Mouse (Mus musculus) thymus, postnatal 0 days (tissue): ENCODE data around the gene Eps15l1. TPM values are rescaled to one million over a fixed set of nuclear protein-coding genes. Genes with fewer than 3 reads are reported as not detected.
A peak's percentile ranks its signal among the peaks of the same experiment; 100 is the strongest.

Source experiments
- DNase-seq: peaks from one replicate; pipeline ENCODE4 v3.0.0-alpha.2; 2015; ENCODE audit warnings: low spot score
- polyA plus RNA-seq: library from polyadenylated mRNA; unstranded; fragments of >200 nt; fragmentation: Nextera tagmentation; extraction: Ambion mirVana; gene quantifications from 2 replicates; pipeline ENCODE4 v1.2.1, GENCODE M21; 2015

The Eps15l1 gene
- 35.3 and 35.9 TPM in 2 replicates for polyA plus RNA-seq

DNA sequence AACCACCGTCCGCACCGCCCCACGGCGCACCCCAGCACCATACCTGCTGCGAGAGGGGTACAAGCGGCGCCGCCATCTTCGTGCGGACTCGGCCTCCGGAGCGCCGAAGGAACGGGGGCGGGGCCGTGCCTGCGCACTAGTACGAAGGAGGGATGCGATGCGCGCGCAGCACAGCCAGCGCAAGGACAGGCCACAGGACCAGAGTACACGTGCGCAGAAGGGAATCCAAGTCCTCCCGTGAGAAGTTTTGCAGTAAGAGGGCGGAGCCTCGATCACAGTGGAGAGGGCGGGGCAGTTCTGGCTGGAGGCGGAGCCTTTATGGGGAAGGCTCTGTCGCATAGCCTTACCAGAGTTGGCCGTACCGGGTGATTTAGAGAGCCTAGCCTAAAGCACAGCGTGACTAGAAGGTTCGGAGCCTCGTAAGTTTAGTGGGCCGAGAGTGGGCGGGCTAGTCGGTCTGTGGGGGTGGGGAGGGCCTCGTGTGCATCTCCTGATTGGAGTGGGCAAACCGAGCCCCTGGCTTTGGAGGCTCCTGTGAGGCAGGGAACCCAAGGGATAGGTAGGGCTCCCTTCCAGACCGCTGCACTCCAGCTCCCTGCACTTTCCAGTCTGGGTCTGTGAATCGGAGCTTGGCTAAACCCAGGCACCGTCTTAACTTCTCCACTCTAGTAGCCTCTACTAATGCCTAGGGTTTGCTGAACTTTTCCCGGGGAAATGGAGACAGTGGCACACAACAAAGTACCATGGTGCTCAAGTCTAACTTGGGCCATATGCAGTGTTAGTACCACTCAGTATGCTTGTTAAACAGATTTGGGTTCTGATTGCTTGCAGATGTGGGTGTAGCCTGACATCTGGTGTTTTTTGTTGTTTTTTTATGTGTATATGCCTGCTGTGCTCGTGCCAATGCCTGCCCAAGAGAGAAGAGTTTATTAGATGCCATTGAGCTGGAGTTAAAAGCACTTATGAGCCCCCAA is at the start of gene Eps15l1:
TSS of gene Eps15l1 (minus strand) at position 99 of the 974 bp plus-strand sequence.
- DNase-seq: peak; percentile 99

DNA sequence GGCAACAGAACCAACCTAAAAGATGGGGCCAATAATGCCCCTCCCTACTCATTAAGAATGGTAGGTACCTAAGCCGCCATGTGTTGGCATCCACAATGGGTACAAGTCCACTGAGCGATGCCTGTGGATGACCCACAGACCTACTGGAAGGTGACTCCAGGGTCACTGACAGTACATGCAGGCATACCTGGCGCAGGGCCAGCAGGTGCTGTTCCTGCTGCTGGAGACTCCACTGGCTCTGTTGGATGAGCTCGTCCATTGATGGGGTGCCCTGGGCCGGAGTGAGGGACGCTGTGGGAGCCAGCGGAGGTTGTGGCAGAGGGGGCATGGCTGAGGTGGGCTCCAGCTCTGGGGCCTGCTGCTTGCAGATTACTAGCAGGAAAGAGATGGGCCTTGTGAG is 49.4 kb upstream of the Eps15l1 start:
- no peak for DNase-seq

- DNase-seq: no peak
Measured at GRCm38 (mm10) chr8:72469984-72470383, 48.7 kb upstream of the Eps15l1 start.

- no peak for DNase-seq
Measured at GRCm38 (mm10) chr8:72469243-72469642, 48.0 kb upstream of the Eps15l1 start.

- DNase-seq: no peak
Measured at GRCm38 (mm10) chr8:72464211-72464610, 43.0 kb upstream of the Eps15l1 start.

DNA sequence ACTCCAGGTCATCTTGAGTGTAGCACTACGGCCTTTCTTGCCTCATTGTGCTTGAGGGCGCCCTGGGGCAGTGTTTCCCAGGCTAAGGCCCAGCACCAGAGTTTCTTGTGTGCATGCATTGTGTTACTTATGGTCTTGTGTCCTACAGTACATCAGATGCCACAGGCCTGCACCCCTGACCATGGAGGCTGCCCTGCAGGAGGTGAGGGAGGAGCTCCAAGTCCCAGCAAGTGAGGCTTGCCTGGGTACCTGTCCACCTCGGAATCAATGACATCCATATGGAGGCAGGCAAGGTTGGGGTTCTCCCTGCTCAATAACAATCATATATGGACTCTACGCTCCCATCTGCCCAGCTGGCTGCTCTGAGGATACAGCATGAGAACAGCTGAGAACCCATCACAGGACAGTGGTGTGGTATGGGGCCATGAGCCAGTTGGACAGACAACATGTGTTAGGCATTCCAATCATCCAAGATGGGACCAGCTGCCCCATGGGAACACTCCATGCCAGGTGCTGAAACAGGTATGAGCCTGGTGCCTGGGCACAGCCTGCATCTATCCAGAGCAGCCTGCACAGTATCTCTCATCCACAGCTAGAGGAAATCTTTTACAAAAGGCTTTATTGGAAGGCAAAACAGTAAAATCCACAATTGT is 38.7 kb upstream of the Eps15l1 start:
- DNase-seq: no peak

DNA sequence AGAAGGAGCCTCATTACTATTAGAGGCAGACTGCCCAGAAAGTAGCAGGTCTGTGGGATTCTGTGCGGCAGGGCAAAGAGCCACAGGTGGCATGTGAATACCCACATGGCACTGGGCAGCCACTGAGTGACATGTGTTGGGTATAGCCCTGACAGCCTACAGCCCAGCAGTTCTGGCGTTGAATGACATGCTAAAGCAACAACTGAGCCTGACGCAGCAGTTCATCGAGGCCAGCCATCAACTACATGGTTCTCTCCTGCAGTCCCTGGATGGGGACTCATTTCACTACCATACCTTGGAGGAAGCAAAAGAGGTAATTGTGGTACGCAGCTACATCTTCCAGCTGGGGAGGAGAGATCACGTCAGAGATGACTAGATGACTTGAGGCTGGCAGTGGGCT is 37.2 kb upstream of the Eps15l1 start:
- no peak for DNase-seq

DNA sequence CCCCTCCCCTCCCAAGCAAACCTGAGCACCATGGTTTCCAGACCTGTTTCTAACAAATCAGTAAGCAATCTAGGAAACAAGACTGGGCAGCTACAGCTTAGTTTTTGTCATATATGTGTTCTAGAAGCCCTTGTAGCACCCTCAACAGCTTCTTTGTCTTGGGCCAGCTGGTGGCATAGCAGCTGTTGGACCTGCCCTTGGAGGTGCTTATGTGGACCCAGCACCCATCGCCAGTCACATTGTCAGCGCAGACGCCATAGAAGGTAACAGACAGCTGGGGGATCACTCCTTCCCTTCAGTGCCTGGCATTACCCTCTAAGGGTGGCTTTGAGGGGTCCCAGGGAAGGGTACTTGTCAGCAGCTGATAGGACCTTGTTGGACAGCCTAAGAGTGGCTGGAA is 36.5 kb upstream of the Eps15l1 start:
- no peak for DNase-seq

GRCm38 (mm10) chr8:72455317-72455716 is 34.1 kb upstream of the Eps15l1 start:
- DNase-seq: no peak

DNA sequence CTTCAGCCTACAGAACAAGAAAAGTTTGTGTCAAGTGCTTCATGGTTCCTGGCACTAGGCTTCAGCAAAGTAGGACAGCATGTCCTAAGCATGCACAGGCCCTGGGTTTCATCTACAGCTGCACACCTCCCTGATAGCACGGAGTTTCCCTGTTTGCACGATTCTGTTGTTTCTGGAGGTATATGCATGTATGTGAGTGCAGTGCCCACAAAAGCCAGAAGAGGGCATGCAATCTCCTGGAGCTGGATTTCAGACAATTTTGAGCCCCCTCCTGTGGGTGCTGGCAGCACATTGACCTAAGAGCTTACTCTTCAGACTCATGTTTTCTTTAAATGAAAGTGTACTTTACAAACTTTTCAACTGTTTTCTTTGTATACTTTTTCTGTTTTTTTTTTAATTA is 32.6 kb upstream of the Eps15l1 start:
- no peak for DNase-seq

GRCm38 (mm10) chr8:72451516-72451915 is 30.3 kb upstream of the Eps15l1 start:
- DNase-seq: no peak

DNA sequence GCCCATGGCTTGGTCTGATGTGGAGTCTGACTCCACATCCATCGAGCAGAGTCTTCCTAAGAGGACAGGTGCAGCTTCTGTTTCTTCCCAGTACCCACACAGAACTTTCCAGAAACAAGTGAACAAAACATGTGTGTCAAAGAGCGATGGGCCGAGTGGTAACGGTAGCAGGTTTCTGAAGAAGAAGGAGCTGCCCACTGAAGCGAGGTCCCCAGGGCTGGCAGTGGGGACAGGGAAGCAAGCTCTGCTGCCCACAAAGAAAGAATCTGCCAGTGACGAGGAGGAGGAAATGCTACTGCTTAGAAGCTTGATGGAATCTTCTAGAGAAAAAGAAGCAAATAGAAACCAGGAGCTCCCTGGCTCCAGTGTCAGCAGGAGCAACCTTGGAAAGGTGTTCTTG is 23.8 kb upstream of the Eps15l1 start:
- DNase-seq: no peak

DNA sequence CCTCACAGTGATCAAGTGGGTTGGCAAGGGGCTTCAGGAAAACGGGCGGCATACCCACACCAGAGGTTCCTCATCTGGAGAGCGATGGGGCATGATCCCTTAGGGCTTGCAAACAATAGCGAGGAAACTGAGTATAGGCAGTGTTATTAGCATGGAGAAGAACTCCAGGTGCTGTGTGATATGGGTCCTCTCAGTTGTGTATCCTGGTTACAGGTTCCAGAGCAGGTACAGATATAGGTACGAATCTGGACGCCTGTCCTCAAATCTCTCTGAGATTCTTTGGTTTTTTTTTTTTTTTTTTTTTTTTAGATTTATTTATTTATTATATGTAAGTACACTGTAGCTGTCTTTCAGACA is 22.7 kb upstream of the Eps15l1 start:
- DNase-seq: no peak

DNA sequence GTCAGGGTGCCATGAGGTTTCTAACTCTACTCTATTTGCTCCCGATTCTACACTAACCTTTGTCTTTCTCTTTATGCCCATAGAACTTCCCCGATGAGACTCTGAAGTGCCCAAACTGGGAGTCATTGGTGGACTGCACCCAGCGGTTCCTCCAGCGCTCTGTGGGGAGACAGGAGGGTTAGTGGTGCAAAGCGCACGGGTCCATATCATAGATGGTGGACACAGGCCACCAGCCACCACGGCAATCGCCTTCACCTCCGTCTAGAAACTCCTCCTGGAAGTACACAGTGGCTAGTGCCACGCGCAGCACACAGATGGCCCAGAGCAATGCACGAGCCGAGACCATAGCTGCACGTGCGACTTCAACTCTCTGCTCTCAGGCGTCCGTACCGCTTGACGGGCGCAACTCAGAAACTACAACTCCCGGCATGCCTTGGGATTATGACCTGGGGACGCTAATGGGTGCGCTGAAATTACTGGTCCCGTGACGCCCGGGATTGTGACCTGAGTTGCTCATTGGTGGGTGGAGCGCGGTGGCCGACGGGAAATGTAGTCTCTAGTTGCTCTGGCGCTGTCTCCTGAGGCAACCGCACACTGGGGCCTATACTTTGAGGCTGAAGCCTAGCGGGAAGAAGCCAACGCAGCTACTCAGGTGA is 22.2 kb upstream of the Eps15l1 start, which contains the start of the genes Calr3 and 1700030K09Rik:
TSS of gene Calr3 (minus strand) at position 533 of the 656 bp plus-strand sequence.
TSS of gene 1700030K09Rik (plus strand) at position 543 of the 656 bp plus-strand sequence.
- peak; percentile 99 for DNase-seq

DNA sequence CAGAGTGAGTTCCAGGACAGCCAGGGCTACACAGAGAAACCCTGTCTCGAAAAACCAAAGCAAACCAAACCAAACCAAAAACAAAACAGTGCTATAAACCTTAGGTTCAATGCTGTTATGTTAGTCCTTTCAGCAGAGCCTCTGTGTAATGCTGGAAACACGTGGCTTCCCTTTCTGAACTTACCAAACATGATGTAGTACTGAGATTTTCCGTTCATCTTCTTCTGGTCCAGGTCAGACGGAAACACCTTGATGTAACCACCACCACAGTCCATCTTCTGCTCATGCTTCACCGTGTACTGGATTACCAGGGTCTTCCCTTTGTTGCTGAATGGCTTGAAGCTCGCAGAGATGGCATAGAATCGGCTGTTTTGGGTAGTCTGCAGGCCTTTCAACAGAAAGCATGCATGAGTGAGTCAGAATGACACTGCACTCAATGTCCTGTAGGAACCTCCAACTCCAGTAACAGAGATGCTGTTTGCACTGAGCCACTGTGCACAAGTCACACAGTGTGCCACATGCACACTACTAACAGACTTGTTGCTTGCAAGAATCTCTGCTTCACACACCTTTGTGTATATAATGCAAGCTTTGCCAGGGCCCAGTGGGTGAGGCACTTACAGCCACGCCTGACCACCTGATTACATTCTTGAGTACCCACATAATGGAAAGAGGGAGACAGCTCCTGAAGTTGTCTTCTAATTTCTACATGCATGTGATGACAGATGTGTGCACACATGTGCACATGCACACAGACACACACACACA is 17.2 kb upstream of the Eps15l1 start:
- no peak for DNase-seq

GRCm38 (mm10) chr8:72434952-72435351 is 13.7 kb upstream of the Eps15l1 start:
- DNase-seq: no peak

GRCm38 (mm10) chr8:72429676-72430075 is 8.4 kb upstream of the Eps15l1 start:
- DNase-seq: peak; percentile 56

- no peak for DNase-seq
Measured at GRCm38 (mm10) chr8:72422926-72423325, 1.7 kb upstream of the Eps15l1 start.

DNA sequence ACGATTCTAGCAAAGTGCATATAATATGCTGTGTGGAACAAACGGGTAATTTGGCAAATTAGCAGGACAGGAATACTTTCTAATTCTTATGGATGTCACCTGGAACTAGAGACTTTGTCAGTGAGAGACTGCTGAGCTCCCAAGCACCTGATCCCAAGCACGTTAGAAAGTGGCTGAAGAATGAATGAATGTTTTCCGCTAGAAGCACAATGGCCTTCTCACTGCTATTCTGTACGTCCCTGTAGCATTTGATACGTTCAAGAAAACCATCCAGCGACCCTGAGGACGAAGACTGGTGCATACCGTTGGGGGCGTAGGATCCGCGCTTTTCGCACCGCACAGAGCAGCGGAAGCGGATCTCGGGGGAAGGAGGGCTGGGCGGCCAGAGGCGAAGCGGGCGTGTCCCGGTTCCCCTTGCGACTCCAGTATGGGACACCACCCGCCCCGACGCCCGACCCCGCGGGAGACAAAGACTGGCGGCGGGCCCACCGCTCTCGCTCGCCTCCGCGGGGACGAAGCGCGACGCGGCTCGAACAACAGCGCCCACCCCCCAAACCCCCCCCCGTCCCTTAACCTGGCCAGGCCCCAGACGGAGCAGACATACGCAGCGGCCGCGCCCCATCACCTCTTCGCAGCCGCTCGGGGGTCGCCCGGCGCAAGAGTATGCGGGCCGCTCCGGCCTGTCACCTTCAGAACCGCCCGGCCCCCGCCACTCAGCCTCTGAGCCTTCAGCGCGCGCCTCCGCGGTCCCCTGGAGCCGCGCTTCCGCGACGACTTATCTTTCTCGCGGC is 494 bp downstream of the Eps15l1 start:
- DNase-seq: peak; percentile 67

- no peak for DNase-seq
Measured at GRCm38 (mm10) chr8:72418073-72418472, 3.2 kb downstream of the Eps15l1 start.
